Mouse (Mus musculus): Measurements from ENCODE around the gene Vmn1r107.
"Not testable (repeated sequence)": the region's sequence is repeated elsewhere in the genome, so short reads cannot be mapped to it uniquely, and the experiment has no call there.

The Vmn1r107 gene

DNA sequence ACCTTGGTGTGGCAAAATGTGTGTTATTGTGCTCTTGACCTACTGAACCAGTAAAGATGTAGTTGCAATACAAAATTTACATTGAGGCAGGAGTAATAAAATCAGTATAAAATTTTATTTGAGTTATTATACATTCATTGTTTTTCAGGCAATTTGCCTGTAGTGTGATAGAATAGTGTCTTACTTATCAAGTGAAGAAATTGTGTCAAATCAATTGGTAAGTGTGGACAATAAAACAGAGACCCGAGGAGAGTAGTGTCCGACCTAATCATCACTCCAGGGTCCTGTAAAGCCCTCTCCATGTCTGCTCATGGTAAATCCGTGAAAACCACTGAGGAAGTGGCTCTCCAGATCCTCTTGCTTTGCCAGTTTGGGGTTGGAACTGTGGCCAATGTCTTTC, at the start of gene Vmn1r107:
Gene Vmn1r107, plus strand, starts transcription at position 301 of the 400 bp plus-strand sequence.
- DNase-seq = not testable (repeated sequence)

DNA sequence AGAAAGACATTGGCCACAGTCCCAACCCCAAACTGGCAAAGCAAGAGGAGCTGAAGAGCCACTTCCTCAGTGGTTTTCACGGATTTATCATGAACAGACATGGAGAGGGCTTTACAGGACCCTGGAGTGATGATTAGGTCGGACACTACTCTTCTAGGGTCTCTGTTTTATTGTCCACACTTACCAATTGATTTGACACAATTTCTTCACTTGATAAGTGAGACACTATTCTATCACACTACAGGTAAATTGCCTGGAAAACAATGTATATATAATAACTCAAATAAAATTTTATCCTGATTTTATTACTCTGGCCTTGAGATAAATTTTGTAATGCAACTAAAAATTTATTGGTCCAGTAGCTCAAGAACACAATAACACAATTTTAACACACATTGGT, 34.4 kb downstream of the Vmn1r107 start, which contains the start of gene Vmn1r111:
Gene Vmn1r111, minus strand, starts transcription at position 101 of the 400 bp plus-strand sequence.
- DNase-seq = not testable (repeated sequence)

Data from cerebellum, postnatal 10 days (tissue).